Comparison of ENCODE assay signal across 8 mouse cellular contexts in the genomic region with DNA sequence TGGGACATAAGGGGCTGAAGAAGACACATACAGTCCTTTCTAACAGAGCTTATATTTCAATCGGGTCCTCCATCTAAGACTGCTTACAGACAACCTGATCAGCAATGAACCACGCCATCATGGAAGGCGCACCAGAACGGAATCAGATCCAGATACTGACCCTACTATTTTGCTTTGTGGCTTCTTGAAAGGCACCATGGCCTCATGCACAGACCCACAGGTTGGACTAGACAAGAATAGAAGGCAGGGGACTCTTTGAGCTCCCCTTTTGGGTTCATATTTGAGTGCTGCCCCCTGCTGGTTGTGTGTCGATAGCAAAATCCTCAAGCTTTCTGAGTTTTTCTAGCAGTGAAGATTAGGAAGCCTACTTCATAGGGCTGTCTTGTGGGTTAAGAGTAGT.
DNase-seq lines count a peak whose midpoint lies in the region; ATAC-seq and TF ChIP-seq lines count a peak whose summit lies in the region.

No protein-coding gene starts in this region.

- 34% methylated on average over 5 of the region's 5 CpGs for WGBS in hindbrain, postnatal 0 days

- no peaks in the 10 kb centered on the region for H3K9me3 ChIP-seq in hindbrain, postnatal 0 days (ENCODE audit: low read length)
- H3K9me3 ChIP-seq in megakaryocyte, embryonic 14.5 days, result no peaks in the 10 kb centered on the region

- peak; percentile 43; the same call in 1 of the 2 replicates for TF ChIP-seq CTCF in cortical plate, adult 2 months (IDR thresholded peaks at IDR 0.05; ENCODE audit: extremely low read depth, insufficient read depth, low read length)
- peak; percentile 83 for TF ChIP-seq CTCF in gastrocnemius, adult 2 months (IDR thresholded peaks at IDR 0.05)
- TF ChIP-seq CTCF in hindbrain, postnatal 0 days (IDR thresholded peaks at IDR 0.05; ENCODE audit: low read depth), result peak; percentile 82
- peak; percentile 83 for TF ChIP-seq CTCF in left cerebral cortex, adult 2 months (IDR thresholded peaks at IDR 0.05)

- intact Hi-C loops in gastrocnemius, adult 2 months (cut with DNase I), result loop anchor here (2.0 to 5.0 kb wide), 4 partner anchors 82 to 255 kb away; partner anchors contain the start of gene Cgrrf1
- intact Hi-C loops in left cerebral cortex, adult 2 months (cut with DNase I), result loop anchor here (1.0 to 5.0 kb wide), 3 partner anchors 85 to 255 kb away; partner anchors contain the start of gene Cgrrf1

- H3K9ac ChIP-seq in hindbrain, postnatal 0 days (replicated peaks; ENCODE audit: low read length), result 0 out of 2 replicates have a peak overlapping the region, but pooled peaks have one; percentile 31

- no peak for TF ChIP-seq POLR2A in cortical plate, adult 2 months (IDR thresholded peaks at IDR 0.05; ENCODE audit: extremely low read depth, insufficient read depth, low read length)

- H3K4me3 ChIP-seq in cortical plate, adult 2 months (ENCODE audit: insufficient read depth, low read length), result no peak overlapping the region
- peak overlapping the region; percentile 68 for H3K4me3 ChIP-seq in gastrocnemius, adult 2 months
- H3K4me3 ChIP-seq in hindbrain, postnatal 0 days (ENCODE audit: low read length), result peak overlapping the region; percentile 29
- H3K4me3 ChIP-seq in left cerebral cortex, adult 2 months, result peak overlapping the region; percentile 39
- peak overlapping the region; percentile 85 for H3K4me3 ChIP-seq in megakaryocyte, embryonic 14.5 days (replicated peaks)

- H3K36me3 ChIP-seq in hindbrain, postnatal 0 days (ENCODE audit: insufficient read depth, low read length), result no peaks in the 10 kb centered on the region; the same call in 1 of the 2 replicates
- H3K36me3 ChIP-seq in megakaryocyte, embryonic 14.5 days (replicated peaks; ENCODE audit: low read length), result no peaks in the 10 kb centered on the region

- no peaks in the 10 kb centered on the region for H3K27me3 ChIP-seq in hindbrain, postnatal 0 days (ENCODE audit: insufficient read depth, low read length)
- H3K27me3 ChIP-seq in megakaryocyte, embryonic 14.5 days (replicated peaks), result peaks cover 45% of the 10 kb centered on the region

- no peak overlapping the region for H3K27ac ChIP-seq in cortical plate, adult 2 months (ENCODE audit: insufficient read depth, low read length)
- peak overlapping the region; percentile 90 for H3K27ac ChIP-seq in gastrocnemius, adult 2 months
- H3K27ac ChIP-seq in hindbrain, postnatal 0 days, result no peak overlapping the region
- H3K27ac ChIP-seq in left cerebral cortex, adult 2 months, result no peak overlapping the region

- H3K4me1 ChIP-seq in cortical plate, adult 2 months (ENCODE audit: control insufficient read depth, insufficient read depth, low read length), result no peaks in the 10 kb centered on the region
- peaks cover 5% of the 10 kb centered on the region; the same call in 1 of the 2 replicates for H3K4me1 ChIP-seq in hindbrain, postnatal 0 days (ENCODE audit: insufficient read depth, low read length)
- peaks cover 22% of the 10 kb centered on the region for H3K4me1 ChIP-seq in megakaryocyte, embryonic 14.5 days

- DNase-seq in adrenal gland, adult 18-20 months (ENCODE audit: low spot score in 2 of 2), result peak; percentile 73 to 78
- peak; percentile 85 for DNase-seq in gastrocnemius, adult 2 months
- DNase-seq in hindbrain, postnatal 0 days (ENCODE audit: low spot score), result peak; percentile 90
- peak; percentile 72 to 74 for DNase-seq in left cerebral cortex, adult 2 months (ENCODE audit: extremely low spot score in 1 of 2, low spot score in 2 of 2)
- peak; percentile 65 to 85 for DNase-seq in right cerebral cortex, postnatal 10 days (ENCODE audit: low spot score in 2 of 2)
- DNase-seq in urinary bladder, postnatal 4 days (ENCODE audit: low spot score in 2 of 2), result peak; percentile 44 to 86

- H3K4me2 ChIP-seq in hindbrain, postnatal 0 days (ENCODE audit: low read depth, low read length), result peak overlapping the region; percentile 70

- peak; percentile 38 for ATAC-seq in hindbrain, postnatal 0 days
